Mouse (Mus musculus): Measurements from ENCODE around the gene Btbd8.
A peak's percentile ranks its signal among the peaks of the same experiment; 100 is the strongest.

Gene Btbd8

GRCm38 (mm10) chr5:107450299-107450698 lies 12.5 kb downstream of the Btbd8 start:
- no peak for DNase-seq (ENCODE audit: low spot score)

- no peak for DNase-seq (ENCODE audit: low spot score)
Measured at GRCm38 (mm10) chr5:107462147-107463076, 24.6 kb downstream of the Btbd8 start.

- DNase-seq (ENCODE audit: low spot score): no peak
Measured at GRCm38 (mm10) chr5:107466501-107466900, 28.7 kb downstream of the Btbd8 start.

DNA sequence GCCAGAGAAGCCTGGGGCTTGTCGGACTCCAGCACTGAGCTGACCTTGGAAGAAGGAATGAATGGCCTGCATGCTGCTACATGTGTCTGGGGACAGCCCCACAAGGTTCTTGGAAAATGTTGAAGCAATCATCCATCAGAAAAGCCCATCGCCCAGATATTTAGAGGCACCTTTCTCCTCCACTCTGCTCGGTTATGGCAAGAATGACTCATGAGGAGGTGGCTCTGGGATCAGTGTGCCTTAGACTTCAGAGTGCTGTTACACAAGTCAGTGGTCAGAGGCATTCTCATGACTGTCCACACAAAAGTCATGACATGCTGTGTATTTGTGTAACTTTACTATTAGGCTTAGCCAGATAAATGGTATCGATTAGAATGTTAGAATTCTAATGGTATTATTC lies 29.3 kb downstream of the Btbd8 start:
- DNase-seq (ENCODE audit: low spot score): no peak

DNA sequence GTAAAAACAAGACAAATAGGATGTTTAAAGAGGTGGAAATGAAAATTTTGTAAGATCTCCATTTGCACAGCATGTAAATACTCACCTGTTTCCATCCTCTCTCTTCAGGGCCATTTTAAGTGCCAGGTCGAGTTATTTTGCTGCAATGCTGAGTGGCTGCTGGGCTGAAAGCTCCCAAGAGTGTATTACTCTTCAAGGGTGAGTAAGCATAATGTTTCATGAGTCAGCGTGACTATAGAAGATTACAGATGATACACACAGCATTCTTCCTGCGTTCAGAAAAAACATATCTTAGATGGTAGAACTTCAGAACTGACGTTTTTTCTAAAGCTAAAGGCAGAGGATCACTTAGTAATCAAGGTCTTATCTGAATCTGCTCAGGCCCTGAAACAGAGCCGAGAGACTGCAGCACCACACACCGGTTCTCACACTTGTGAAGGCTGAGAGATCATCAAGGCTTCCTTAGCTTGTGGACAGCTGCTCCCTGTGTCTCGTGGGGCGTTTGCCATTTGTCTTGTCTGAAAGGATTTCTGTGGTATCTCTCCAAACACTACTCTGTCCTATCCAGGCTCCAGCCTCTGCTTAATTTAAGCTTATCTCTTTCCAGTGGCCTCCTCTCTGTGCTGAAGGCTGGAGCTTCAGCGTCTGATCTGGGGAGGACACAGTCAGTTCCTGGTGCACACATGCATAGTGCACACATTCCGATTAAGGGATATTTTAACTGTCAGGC lies 33.0 kb downstream of the Btbd8 start:
- no peak for DNase-seq (ENCODE audit: low spot score)

DNA sequence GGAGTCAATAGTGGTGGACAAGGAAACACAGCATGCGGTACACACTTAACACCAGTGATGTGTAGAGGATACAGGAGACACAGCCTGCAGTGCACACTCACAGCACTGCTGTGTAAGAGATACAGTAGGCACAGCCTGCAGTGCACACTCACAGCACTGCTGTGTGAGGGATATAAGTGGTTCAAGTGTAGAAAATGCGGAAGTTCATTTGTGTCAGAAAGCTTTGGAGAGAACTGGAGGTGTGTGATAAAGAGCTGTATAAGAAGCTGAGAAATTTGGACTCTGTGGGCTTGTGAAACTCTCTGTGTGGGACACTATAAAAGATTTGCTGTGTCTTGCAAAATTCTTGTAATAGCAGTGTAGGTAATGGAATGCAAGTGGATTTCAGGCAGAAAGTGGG lies 42.4 kb downstream of the Btbd8 start:
- no peak for DNase-seq (ENCODE audit: low spot score)

GRCm38 (mm10) chr5:107488996-107489395 lies 51.2 kb downstream of the Btbd8 start:
- no peak for DNase-seq (ENCODE audit: low spot score)

GRCm38 (mm10) chr5:107491036-107491435 lies 53.2 kb downstream of the Btbd8 start:
- no peak for DNase-seq (ENCODE audit: low spot score)

DNA sequence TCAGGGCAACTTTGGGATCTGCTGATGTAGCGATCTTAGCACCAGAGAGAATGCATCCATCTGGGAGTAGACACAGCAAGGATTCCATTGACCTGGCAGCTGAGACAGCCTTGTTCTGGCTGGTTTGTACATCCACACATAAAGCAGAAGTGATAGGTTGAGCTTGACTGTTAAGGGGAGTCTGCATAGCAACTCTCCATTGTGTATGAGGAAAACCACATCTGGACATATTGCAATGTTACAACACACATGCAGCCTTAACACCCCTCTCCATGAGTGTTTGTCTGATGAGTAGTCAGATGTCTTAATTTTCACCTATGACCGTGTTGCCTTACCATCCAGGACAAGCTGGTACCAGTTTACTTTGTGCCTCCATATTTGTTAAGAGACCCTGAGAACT lies 54.7 kb downstream of the Btbd8 start:
- no peak for DNase-seq (ENCODE audit: low spot score)

- DNase-seq (ENCODE audit: low spot score): no peak
Measured at GRCm38 (mm10) chr5:107494759-107495158, 57.0 kb downstream of the Btbd8 start.

DNA sequence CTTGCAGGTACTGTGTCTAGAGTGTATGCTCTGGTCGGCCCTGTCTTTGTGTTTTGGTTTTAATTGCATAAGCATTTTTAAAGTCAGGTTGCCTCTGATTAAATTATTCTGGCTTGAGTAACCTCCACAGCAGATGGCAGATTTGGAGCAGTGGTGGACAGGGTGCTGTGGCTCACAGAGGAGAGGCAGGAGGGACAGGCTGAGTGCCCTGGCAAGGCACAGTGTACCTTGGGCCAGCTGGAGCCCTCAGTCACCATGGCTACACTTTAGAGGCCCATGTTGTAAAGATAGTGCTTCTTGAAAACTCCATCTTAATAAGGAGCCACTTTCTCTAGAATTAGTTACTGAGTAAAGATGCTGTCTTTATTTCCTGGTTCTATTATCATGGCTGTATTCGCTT lies 58.2 kb downstream of the Btbd8 start:
- DNase-seq (ENCODE audit: low spot score): no peak

GRCm38 (mm10) chr5:107497519-107498501 lies 60.0 kb downstream of the Btbd8 start:
- peak; percentile 74 for DNase-seq (ENCODE audit: low spot score)

- no peak for DNase-seq (ENCODE audit: low spot score)
Measured at GRCm38 (mm10) chr5:107498806-107499310, 61.1 kb downstream of the Btbd8 start.

- DNase-seq (ENCODE audit: low spot score): no peak
Measured at GRCm38 (mm10) chr5:107499891-107500535, 62.2 kb downstream of the Btbd8 start.

- no peak for DNase-seq (ENCODE audit: low spot score)
Measured at GRCm38 (mm10) chr5:107500741-107501140, 62.9 kb downstream of the Btbd8 start.

GRCm38 (mm10) chr5:107507321-107507720 lies 69.5 kb downstream of the Btbd8 start, which contains the start of gene Gm42669:
TSS of gene Gm42669 (plus strand) at chr5:107507621.
- DNase-seq (ENCODE audit: low spot score): no peak

GRCm38 (mm10) chr5:107510503-107510902 lies 72.7 kb downstream of the Btbd8 start:
- no peak for DNase-seq (ENCODE audit: low spot score)

- no peak for DNase-seq (ENCODE audit: low spot score)
Measured at GRCm38 (mm10) chr5:107511326-107511725, 73.5 kb downstream of the Btbd8 start.

GRCm38 (mm10) chr5:107513583-107513982 lies 75.8 kb downstream of the Btbd8 start:
- DNase-seq (ENCODE audit: low spot score): no peak

GRCm38 (mm10) chr5:107515453-107515852 lies 77.7 kb downstream of the Btbd8 start:
- DNase-seq (ENCODE audit: low spot score): no peak

DNA sequence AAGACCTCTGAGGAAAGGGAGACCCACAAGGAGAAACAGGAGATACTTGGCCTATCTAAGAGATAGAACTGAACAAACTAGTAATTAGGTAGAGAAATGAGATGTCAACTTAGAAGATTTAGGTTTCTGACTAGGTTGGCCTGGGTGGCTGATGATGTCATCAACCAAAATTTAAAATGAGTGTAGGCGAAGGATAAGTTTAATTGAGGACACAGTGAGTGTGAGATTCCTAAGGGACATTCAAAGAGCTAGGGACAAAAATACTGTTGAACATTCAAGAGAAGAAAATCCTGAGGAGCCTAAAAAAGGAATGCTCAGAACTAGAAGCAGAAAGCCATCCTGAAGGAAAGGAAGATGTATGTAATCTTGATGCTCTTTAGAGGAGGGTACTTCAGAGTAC lies 78.3 kb downstream of the Btbd8 start:
- DNase-seq (ENCODE audit: low spot score): no peak
